Mouse (Mus musculus): ENCODE measurements at regions not wholly inside any gene's neighbourhood (a gene's known extent, or its start where the extent isn't known, plus 50 kb on each side); places are given as distances from the start of the nearest gene placed in this dataset.

DNA sequence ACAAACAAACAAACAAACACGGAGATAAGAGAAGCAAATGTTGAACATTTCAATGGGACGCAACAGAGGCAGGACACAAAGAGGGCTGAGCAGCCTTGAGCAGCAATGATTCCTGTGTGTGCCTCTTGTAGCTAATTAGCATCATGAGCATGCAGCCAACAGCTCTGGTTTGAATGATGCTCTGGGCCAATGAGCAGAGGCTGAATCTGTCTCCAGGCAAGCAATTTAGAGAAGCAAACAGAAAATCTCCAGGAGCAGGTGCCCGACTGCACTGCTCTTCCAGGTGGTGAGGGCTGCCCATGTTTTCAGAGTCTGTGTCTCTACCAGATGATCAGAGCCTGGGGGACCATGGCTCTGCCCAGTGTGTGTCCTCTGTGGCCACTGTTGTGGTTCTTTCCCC lies 532.2 kb upstream of the Tnp1 start:
- in situ Hi-C loops (cut with MboI, MseI): no loop called here

DNA sequence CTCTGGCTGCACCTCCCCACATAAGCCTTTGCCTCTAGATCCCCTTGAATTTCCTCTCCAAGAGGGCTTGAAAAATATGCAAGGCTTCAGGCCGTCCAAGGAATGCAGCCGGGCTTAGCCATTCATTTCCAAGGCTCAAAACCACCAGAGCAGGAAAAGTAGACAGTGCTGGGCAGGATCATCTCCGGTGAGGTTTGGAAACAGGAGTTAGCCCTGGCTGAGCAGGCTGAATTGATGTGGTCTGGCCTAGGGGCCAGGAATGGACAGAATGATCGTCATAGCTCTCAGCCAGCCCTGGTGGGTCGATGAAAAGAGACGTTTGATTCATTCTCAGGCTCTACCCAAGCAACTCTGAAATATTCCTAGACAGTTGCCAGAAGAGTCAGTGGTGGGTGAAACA lies 529.7 kb upstream of the Tnp1 start:
- in situ Hi-C loops (cut with MboI, MseI): no loop called here

- in situ Hi-C loops (cut with MboI, MseI): no loop called here
Measured at GRCm38 (mm10) chr1:73541371-73541770, 525.7 kb upstream of the Tnp1 start.

DNA sequence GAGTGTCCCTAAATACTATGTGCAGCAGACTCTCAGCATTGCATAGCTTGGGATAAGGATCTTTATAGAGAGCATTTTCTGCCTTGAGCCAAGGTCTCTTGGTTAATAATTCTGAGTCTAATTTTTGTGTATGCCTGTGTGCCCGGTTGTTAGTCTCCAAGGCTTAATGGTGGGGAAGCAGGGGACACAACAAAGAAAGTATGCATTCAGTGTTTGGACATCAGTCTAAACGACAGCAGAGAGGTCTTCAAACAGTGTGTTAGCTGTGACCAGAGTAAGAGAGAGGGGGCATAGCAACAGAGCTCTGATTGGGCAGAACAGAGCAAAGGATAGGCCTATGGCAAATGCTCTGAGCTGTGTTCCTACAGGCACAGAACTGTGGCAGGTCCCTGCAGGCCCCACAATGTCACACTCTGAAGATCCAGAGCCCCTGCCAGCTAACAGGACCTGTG lies 522.7 kb upstream of the Tnp1 start:
- in situ Hi-C loops (cut with MboI, MseI): no loop called here

DNA sequence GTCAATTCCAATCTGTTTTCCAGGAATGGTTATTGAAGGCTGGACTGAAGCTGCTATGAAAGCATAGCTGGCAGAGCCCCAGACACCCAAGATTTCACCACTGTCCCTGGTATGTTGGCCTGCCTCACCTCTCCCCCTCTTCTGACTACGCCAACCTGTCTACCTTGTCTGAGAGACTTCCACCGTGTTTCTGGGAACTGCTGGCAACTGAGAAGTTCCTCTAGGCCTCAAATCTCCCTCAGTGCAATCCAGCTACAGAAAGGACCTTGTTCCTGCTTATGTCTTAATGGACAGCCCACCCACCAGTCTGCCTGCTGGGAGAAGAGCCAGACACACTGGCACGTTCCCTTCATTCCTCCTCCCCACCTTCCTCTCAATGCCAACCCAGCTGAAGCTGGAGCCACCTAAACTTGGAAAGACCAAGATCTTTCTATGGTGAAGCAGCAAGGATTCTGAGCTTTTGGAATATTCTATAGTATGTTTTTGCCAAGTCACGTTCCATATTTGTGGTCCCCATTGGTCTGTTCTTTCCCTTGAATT lies 520.1 kb upstream of the Tnp1 start:
- in situ Hi-C loops (cut with MboI, MseI): no loop called here

- in situ Hi-C loops (cut with MboI, MseI): no loop called here
Measured at GRCm38 (mm10) chr1:73533526-73533925, 517.8 kb upstream of the Tnp1 start.

DNA sequence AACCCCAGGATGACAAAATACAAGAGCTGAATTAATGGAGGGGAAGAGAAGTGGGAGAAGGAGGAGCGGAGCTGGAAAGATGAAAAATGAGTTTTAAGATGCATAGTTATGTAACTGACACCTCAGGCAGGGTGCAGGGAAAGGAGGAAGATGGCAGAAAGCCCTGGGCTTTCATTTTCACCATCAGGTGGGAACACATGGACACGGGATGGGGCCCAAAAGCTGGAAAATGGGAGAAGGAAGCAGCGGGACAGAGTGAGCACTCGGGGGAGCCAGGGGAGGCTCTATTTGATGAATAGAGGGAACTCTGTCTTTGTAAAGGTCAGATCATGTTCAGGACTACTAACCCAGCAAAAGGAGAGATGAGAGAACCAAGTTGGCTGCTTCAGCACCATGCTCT lies 516.6 kb upstream of the Tnp1 start:
- in situ Hi-C loops (cut with MboI, MseI): no loop called here

DNA sequence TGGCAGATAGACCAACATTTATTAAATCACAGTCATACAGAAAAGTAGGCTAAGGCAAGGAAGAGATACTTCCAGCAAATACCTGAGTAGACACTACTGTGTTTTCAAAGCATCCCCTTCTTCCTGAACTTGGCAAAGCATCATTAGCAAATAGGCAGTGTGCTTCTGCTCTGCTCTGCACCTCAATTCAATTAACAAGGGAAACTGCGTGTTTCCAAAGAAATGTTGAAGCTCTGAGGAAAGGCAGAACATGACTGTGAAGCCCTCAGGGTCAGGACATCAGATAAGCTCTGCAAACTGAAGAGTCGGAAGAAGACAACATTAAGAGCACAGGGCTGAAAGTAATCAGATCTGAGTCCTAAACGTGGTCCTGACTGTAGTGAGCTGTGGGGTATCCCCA lies 516.1 kb upstream of the Tnp1 start:
- in situ Hi-C loops (cut with MboI, MseI): no loop called here

DNA sequence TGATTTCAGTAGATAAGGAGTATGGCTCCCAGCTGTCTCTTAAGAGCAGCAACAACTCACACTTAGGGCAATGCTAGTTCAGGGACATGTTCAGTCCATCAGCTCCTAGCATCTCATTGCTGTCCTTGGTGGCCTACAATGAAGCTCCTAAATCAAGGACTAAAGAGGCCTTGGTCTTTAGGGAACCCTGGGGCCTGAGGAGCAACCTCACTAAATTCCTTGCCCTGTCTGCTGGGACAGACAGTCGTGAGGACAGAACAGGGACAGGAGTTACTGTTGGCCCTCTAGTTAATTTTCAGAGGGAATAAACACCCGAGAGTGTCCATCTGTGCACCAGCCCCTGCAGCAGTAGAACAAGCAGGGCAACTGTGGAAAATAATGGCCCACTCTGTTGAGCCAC lies 514.6 kb upstream of the Tnp1 start:
- in situ Hi-C loops (cut with MboI, MseI): no loop called here

- in situ Hi-C loops (cut with MboI, MseI): no loop called here
Measured at GRCm38 (mm10) chr1:73528623-73529022, 512.9 kb upstream of the Tnp1 start.

DNA sequence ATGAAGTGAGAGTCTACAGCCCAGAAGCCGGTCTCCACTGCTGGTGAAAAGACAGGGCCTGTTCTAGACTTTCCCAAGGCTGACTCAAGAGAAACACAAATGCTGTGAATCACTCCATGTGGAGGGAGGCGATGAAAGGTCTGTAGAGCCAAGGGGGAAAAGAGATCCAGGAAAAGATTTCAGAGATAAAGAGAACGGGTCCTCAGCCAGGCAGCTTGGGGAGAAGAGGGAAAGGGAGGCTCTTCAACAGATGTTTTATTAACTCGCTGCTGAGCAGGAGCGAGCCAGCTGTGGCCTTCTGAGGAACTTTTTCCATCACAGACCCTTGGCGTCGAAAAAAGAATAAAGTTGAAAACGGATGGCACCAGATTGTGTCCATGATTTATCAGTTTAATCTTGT lies 500.7 kb upstream of the Tnp1 start:
- in situ Hi-C loops (cut with MboI, MseI): no loop called here

GRCm38 (mm10) chr1:73515781-73516180 lies 500.1 kb upstream of the Tnp1 start:
- in situ Hi-C loops (cut with MboI, MseI): no loop called here

GRCm38 (mm10) chr1:73513822-73514221 lies 498.1 kb upstream of the Tnp1 start:
- in situ Hi-C loops (cut with MboI, MseI): no loop called here

- in situ Hi-C loops (cut with MboI, MseI): no loop called here
Measured at GRCm38 (mm10) chr1:73512836-73513235, 497.1 kb upstream of the Tnp1 start.

GRCm38 (mm10) chr1:73507071-73507754 lies 491.5 kb upstream of the Tnp1 start:
- in situ Hi-C loops (cut with MboI, MseI): no loop called here

DNA sequence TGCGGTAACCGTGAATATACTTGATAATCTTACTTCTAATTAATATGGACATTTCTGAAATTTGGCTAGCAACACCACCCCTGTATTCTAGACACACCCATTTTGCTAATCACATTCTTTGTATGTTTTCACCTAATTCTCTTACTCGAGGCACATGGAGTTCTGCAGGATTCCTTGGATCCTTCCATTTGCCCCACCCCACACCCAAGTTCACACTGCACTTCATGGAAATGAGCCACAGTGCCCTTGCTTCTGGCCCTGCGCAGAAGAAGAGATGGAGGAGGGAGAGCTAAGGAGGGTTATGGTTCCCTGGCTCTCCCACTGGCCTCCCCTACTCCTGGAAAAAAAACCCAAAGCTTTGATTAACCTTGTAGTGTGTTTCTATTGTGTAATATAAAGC lies 487.9 kb upstream of the Tnp1 start:
- in situ Hi-C loops (cut with MboI, MseI): no loop called here

- in situ Hi-C loops (cut with MboI, MseI): no loop called here
Measured at GRCm38 (mm10) chr1:73500671-73501070, 485.0 kb upstream of the Tnp1 start.

- in situ Hi-C loops (cut with MboI, MseI): loop anchor here (10.0 kb wide), 1 partner anchor 329 kb away; no protein-coding TSS in a partner anchor
Measured at GRCm38 (mm10) chr1:73495971-73496749, 480.5 kb upstream of the Tnp1 start.

- in situ Hi-C loops (cut with MboI, MseI): no loop called here
Measured at GRCm38 (mm10) chr1:73481956-73482355, 466.2 kb upstream of the Tnp1 start.

- in situ Hi-C loops (cut with MboI, MseI): no loop called here
Measured at GRCm38 (mm10) chr1:73479349-73479920, 463.7 kb upstream of the Tnp1 start.

DNA sequence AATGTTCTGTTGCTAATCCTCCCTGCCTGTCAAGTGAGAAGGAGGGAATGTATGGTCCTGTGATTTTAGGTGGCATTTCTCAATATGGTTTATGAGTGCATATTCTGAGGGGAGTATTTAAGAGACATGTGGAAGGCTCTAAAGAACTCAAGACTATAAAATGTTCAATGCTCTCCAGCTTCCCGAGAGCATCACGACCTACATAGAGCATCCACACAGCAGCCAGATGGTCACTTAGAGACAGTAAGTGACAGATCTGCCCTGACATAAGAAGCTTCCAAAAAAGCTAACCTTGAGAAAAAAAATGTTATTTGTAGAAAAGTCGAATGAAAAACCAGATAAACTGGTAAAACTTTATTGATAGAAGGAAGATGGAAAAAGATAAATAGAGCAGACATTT lies 444.9 kb upstream of the Tnp1 start:
- in situ Hi-C loops (cut with MboI, MseI): no loop called here

DNA sequence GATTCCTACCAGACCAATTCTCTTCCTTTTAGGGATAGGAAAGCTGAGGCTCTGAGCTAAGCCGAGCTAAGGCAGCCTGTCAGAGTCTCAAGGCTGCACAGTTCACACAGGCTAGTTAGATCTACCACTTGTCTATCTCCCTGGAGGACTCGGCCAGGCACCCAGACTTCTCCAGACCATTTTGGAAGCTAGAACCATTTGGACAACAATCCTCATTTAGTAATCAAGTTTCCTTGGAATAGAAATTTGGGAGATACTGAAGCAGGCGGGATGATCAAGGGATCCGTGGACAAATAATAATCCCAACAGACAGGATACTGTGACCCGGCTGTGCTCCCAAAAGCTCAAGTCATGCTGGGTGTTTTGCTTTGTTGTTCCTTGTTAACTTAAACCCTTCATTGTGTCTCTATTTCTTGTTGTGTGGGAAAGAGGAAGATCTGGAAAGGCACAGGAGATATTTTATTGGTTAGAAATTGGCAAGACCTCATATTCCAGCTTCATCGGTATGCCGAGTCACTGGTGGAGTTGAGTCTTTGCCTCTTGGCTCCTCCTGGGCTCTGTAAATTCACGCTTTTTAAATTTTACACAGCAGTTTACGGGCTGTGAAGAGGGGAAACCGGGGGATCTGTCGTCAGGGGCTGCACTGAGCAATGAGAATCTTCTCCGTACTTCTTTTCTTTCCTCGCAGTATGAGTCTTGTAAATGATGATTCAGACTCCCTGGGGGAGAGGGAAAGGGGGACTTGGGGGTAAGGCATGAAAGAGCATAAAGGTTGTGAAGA lies 444.2 kb upstream of the Tnp1 start:
- in situ Hi-C loops (cut with MboI, MseI): no loop called here

Measured in T-helper 1 cell (primary cell).